10 mouse cellular contexts compared by ENCODE assay signal in genomic region chr16:4884930-4885329, GRCm38 (mm10). TPM values are rescaled to one million over a fixed set of nuclear protein-coding genes. Genes with fewer than 3 reads are reported as not detected.
DNase-seq lines count a peak whose midpoint lies in the region; ATAC-seq and TF ChIP-seq lines count a peak whose summit lies in the region.
"Had no signal": no experiment of that assay in that cellular context is flagged by ENCODE, and none has a peak within 500 bp of the region (broad histone marks: within the 10 kb centered on the region; RNA-seq: fewer than 3 reads in every experiment).

No protein-coding gene starts in this region.

- no peaks in the 10 kb centered on the region for H3K36me3 ChIP-seq in hindbrain, embryonic 14.5 days (replicated peaks; ENCODE audit: control insufficient read depth, insufficient read depth)
- H3K36me3 ChIP-seq in hindbrain, embryonic 16.5 days (ENCODE audit: control insufficient read depth, insufficient read depth, low read length) = no peaks in the 10 kb centered on the region
- no peaks in the 10 kb centered on the region; the same call in 1 of the 2 replicates for H3K36me3 ChIP-seq in embryonic facial prominence, embryonic 10.5 days (replicated peaks)
- no peaks in the 10 kb centered on the region for H3K36me3 ChIP-seq in forebrain, postnatal 0 days (ENCODE audit: insufficient read depth)
- no peaks in the 10 kb centered on the region for H3K36me3 ChIP-seq in midbrain, embryonic 10.5 days

- no peak for DNase-seq in hindbrain, embryonic 14.5 days (ENCODE audit: low spot score)
- no peak for DNase-seq in embryonic facial prominence, embryonic 10.5 days (ENCODE audit: low spot score)
- DNase-seq in forebrain, postnatal 0 days = no peak
- DNase-seq in midbrain, embryonic 10.5 days (ENCODE audit: low spot score) = no peak
- no peak for DNase-seq in adipocyte (ENCODE audit: low spot score)
- DNase-seq in gastrocnemius, postnatal 25 days = no peak
- no peak for DNase-seq in gastrocnemius, postnatal 10 days
- DNase-seq: gastrocnemius, postnatal 36 days had no signal

- peaks cover 32% of the 10 kb centered on the region for H3K4me1 ChIP-seq in hindbrain, embryonic 14.5 days (replicated peaks; ENCODE audit: control insufficient read depth, insufficient read depth, low read length)
- H3K4me1 ChIP-seq in hindbrain, embryonic 16.5 days (ENCODE audit: control insufficient read depth, insufficient read depth, low read depth, low read length) = peaks cover 33% of the 10 kb centered on the region
- peaks cover 41% of the 10 kb centered on the region for H3K4me1 ChIP-seq in embryonic facial prominence, embryonic 10.5 days
- peaks cover 16% of the 10 kb centered on the region for H3K4me1 ChIP-seq in forebrain, postnatal 0 days (ENCODE audit: insufficient read depth)
- peaks cover 38% of the 10 kb centered on the region for H3K4me1 ChIP-seq in midbrain, embryonic 10.5 days

- no peak for TF ChIP-seq CTCF in forebrain, postnatal 0 days (IDR thresholded peaks at IDR 0.05; ENCODE audit: low read depth)

- WGBS in hindbrain, embryonic 14.5 days = 90% methylated on average over 10 of the region's 10 CpGs
- WGBS in hindbrain, embryonic 16.5 days = 92% methylated on average over 10 of the region's 10 CpGs
- WGBS in embryonic facial prominence, embryonic 10.5 days = 88% methylated on average over 10 of the region's 10 CpGs
- 94% methylated on average over 10 of the region's 10 CpGs for WGBS in forebrain, postnatal 0 days
- 91% methylated on average over 10 of the region's 10 CpGs for WGBS in midbrain, embryonic 10.5 days

- peak overlapping the region; percentile 61; the same call in 1 of the 2 replicates for H3K4me2 ChIP-seq in hindbrain, embryonic 14.5 days (replicated peaks)
- H3K4me2 ChIP-seq in hindbrain, embryonic 16.5 days (ENCODE audit: low read length) = no peak overlapping the region
- H3K4me2 ChIP-seq in forebrain, postnatal 0 days (ENCODE audit: low read depth) = no peak overlapping the region

- no peaks in the 10 kb centered on the region for H3K9me3 ChIP-seq in hindbrain, embryonic 14.5 days (ENCODE audit: control insufficient read depth, low read length)
- H3K9me3 ChIP-seq in hindbrain, embryonic 16.5 days (ENCODE audit: control insufficient read depth, low read length) = no peaks in the 10 kb centered on the region
- no peaks in the 10 kb centered on the region for H3K9me3 ChIP-seq in embryonic facial prominence, embryonic 10.5 days
- no peaks in the 10 kb centered on the region for H3K9me3 ChIP-seq in forebrain, postnatal 0 days (ENCODE audit: low read length)
- no peaks in the 10 kb centered on the region for H3K9me3 ChIP-seq in midbrain, embryonic 10.5 days (replicated peaks)

- no peak overlapping the region for H3K9ac ChIP-seq in hindbrain, embryonic 14.5 days
- H3K9ac ChIP-seq in hindbrain, embryonic 16.5 days (ENCODE audit: low read depth, low read length) = no peak overlapping the region
- H3K9ac ChIP-seq in forebrain, postnatal 0 days = no peak overlapping the region

- ATAC-seq in hindbrain, embryonic 14.5 days (ENCODE audit: low FRiP score) = no peak
- ATAC-seq in hindbrain, embryonic 16.5 days = no peak
- no peak for ATAC-seq in forebrain, postnatal 0 days

- no peaks in the 10 kb centered on the region for H3K27me3 ChIP-seq in hindbrain, embryonic 14.5 days (ENCODE audit: control insufficient read depth, insufficient read depth, low read length)
- no peaks in the 10 kb centered on the region for H3K27me3 ChIP-seq in hindbrain, embryonic 16.5 days (replicated peaks; ENCODE audit: control insufficient read depth, insufficient read depth, low read length)
- H3K27me3 ChIP-seq in embryonic facial prominence, embryonic 10.5 days (replicated peaks; ENCODE audit: low read depth, poor library complexity, severe bottlenecking) = no peaks in the 10 kb centered on the region
- H3K27me3 ChIP-seq in forebrain, postnatal 0 days (ENCODE audit: insufficient read depth, low read length) = no peaks in the 10 kb centered on the region
- no peaks in the 10 kb centered on the region for H3K27me3 ChIP-seq in midbrain, embryonic 10.5 days (ENCODE audit: low read depth, poor library complexity, severe bottlenecking)
- H3K27me3 ChIP-seq: Patski had no signal

- H3K4me3 ChIP-seq in hindbrain, embryonic 14.5 days (replicated peaks; ENCODE audit: low read length) = peak overlapping the region; percentile 89; the same call in 1 of the 2 replicates
- H3K4me3 ChIP-seq in hindbrain, embryonic 16.5 days (ENCODE audit: low read length) = no peak overlapping the region
- H3K4me3 ChIP-seq in embryonic facial prominence, embryonic 10.5 days = peak overlapping the region; percentile 79
- H3K4me3 ChIP-seq in forebrain, postnatal 0 days (ENCODE audit: low read depth, low read length) = 0 out of 2 replicates have a peak overlapping the region, but pooled peaks have one; percentile 88
- H3K4me3 ChIP-seq in midbrain, embryonic 10.5 days = peak overlapping the region; percentile 70

- peak overlapping the region; percentile 93; the same call in 1 of the 2 replicates for H3K27ac ChIP-seq in hindbrain, embryonic 14.5 days
- H3K27ac ChIP-seq in hindbrain, embryonic 16.5 days (ENCODE audit: low read depth, low read length) = no peak overlapping the region
- peak overlapping the region; percentile 93 for H3K27ac ChIP-seq in embryonic facial prominence, embryonic 10.5 days (replicated peaks)
- no peak overlapping the region for H3K27ac ChIP-seq in forebrain, postnatal 0 days (ENCODE audit: low read depth, low read length)
- H3K27ac ChIP-seq in midbrain, embryonic 10.5 days (replicated peaks) = peak overlapping the region; percentile 96

RNA-seq across cellular contexts. Expression of gene Mgrn1, which starts 1.1 kb away (rescaled TPM):
- 119 and 122 TPM in 2 replicates for polyA plus RNA-seq in hindbrain, embryonic 14.5 days (2014; fragmentation: Nextera tagmentation; extraction: Ambion mirVana)
- 133 and 140 TPM in 2 replicates for polyA plus RNA-seq in hindbrain, embryonic 16.5 days (2015; fragmentation: Nextera tagmentation; extraction: Ambion mirVana)
- 64.9 and 72.0 TPM in 2 replicates for polyA plus RNA-seq in embryonic facial prominence, embryonic 10.5 days (2016; fragmentation: Nextera tagmentation; extraction: Ambion mirVana)
- total RNA-seq in forebrain, postnatal 0 days (2014; rRNA removed) = 123 and 167 TPM in 2 replicates
- polyA plus RNA-seq in forebrain, postnatal 0 days (2015; fragmentation: Nextera tagmentation; extraction: Ambion mirVana) = 96.1 and 109 TPM in 2 replicates
- 68.5 and 78.2 TPM in 2 replicates for polyA plus RNA-seq in midbrain, embryonic 10.5 days (2016; fragmentation: Nextera tagmentation; extraction: Ambion mirVana)
- total RNA-seq in gastrocnemius, postnatal 25 days (2021) = 10 to 100 TPM; 51.5 to 55.2 TPM
- 10 to 100 TPM; 62.2 to 68.4 TPM for total RNA-seq in gastrocnemius, postnatal 10 days (2021)

RNA-seq across cellular contexts. Expression of gene Ubald1, which starts 4.8 kb away (rescaled TPM):
- polyA plus RNA-seq in hindbrain, embryonic 14.5 days (2014; fragmentation: Nextera tagmentation; extraction: Ambion mirVana) = 54.0 and 54.4 TPM in 2 replicates
- polyA plus RNA-seq in hindbrain, embryonic 16.5 days (2015; fragmentation: Nextera tagmentation; extraction: Ambion mirVana) = 55.2 and 73.2 TPM in 2 replicates
- 44.0 and 46.2 TPM in 2 replicates for polyA plus RNA-seq in embryonic facial prominence, embryonic 10.5 days (2016; fragmentation: Nextera tagmentation; extraction: Ambion mirVana)
- 27.7 and 37.7 TPM in 2 replicates for total RNA-seq in forebrain, postnatal 0 days (2014; rRNA removed)
- polyA plus RNA-seq in forebrain, postnatal 0 days (2015; fragmentation: Nextera tagmentation; extraction: Ambion mirVana) = 79.2 and 80.7 TPM in 2 replicates
- 29.6 and 36.0 TPM in 2 replicates for polyA plus RNA-seq in midbrain, embryonic 10.5 days (2016; fragmentation: Nextera tagmentation; extraction: Ambion mirVana)
- 10 to 100 TPM; 26.1 to 27.0 TPM for total RNA-seq in gastrocnemius, postnatal 25 days (2021)
- 10 to 100 TPM; 28.1 to 33.4 TPM for total RNA-seq in gastrocnemius, postnatal 10 days (2021)

RNA-seq across cellular contexts. Expression of gene 4930562C15Rik, which starts 49.7 kb away (rescaled TPM):
- 0.34 and 0.74 TPM in 2 replicates for polyA plus RNA-seq in hindbrain, embryonic 14.5 days (2014; fragmentation: Nextera tagmentation; extraction: Ambion mirVana)
- 0.13 and 0.19 TPM in 2 replicates for polyA plus RNA-seq in hindbrain, embryonic 16.5 days (2015; fragmentation: Nextera tagmentation; extraction: Ambion mirVana)
- polyA plus RNA-seq in embryonic facial prominence, embryonic 10.5 days (2016; fragmentation: Nextera tagmentation; extraction: Ambion mirVana) = 0.25 and 0.66 TPM in 2 replicates
- total RNA-seq in forebrain, postnatal 0 days (2014; rRNA removed) = not detected in 2 replicates
- polyA plus RNA-seq in forebrain, postnatal 0 days (2015; fragmentation: Nextera tagmentation; extraction: Ambion mirVana) = 0.17 TPM in 1 of 2 replicates, not detected in the other
- 0.30 and 0.39 TPM in 2 replicates for polyA plus RNA-seq in midbrain, embryonic 10.5 days (2016; fragmentation: Nextera tagmentation; extraction: Ambion mirVana)
- not detected for total RNA-seq in gastrocnemius, postnatal 25 days (2021)
- total RNA-seq in gastrocnemius, postnatal 10 days (2021) = not detected
- total RNA-seq: gastrocnemius, postnatal 36 days had no signal

RNA-seq across cellular contexts. Expression of gene Nudt16l1, which starts 53.6 kb away (rescaled TPM):
- polyA plus RNA-seq in hindbrain, embryonic 14.5 days (2014; fragmentation: Nextera tagmentation; extraction: Ambion mirVana) = 122 and 133 TPM in 2 replicates
- 132 and 137 TPM in 2 replicates for polyA plus RNA-seq in hindbrain, embryonic 16.5 days (2015; fragmentation: Nextera tagmentation; extraction: Ambion mirVana)
- 139 and 151 TPM in 2 replicates for polyA plus RNA-seq in embryonic facial prominence, embryonic 10.5 days (2016; fragmentation: Nextera tagmentation; extraction: Ambion mirVana)
- total RNA-seq in forebrain, postnatal 0 days (2014; rRNA removed) = 36.6 and 40.0 TPM in 2 replicates
- 133 and 140 TPM in 2 replicates for polyA plus RNA-seq in forebrain, postnatal 0 days (2015; fragmentation: Nextera tagmentation; extraction: Ambion mirVana)
- 136 and 141 TPM in 2 replicates for polyA plus RNA-seq in midbrain, embryonic 10.5 days (2016; fragmentation: Nextera tagmentation; extraction: Ambion mirVana)
- total RNA-seq in gastrocnemius, postnatal 25 days (2021) = 10 to 100 TPM; 11.2 to 18.2 TPM
- total RNA-seq in gastrocnemius, postnatal 10 days (2021) = 10 to 100 TPM; 32.6 to 35.2 TPM

Comparison
In these comparisons a context has a peak if more than half of its experiments do, and no peak if none do; other contexts are left out.
1. H3K27ac ChIP-seq: peak in hindbrain, embryonic 14.5 days (single experiment), embryonic facial prominence, embryonic 10.5 days (single experiment) and midbrain, embryonic 10.5 days (single experiment); none in hindbrain, embryonic 16.5 days (single experiment) and forebrain, postnatal 0 days (single experiment).